ENCODE assay signal across 18 mouse cellular contexts in the genomic region with DNA sequence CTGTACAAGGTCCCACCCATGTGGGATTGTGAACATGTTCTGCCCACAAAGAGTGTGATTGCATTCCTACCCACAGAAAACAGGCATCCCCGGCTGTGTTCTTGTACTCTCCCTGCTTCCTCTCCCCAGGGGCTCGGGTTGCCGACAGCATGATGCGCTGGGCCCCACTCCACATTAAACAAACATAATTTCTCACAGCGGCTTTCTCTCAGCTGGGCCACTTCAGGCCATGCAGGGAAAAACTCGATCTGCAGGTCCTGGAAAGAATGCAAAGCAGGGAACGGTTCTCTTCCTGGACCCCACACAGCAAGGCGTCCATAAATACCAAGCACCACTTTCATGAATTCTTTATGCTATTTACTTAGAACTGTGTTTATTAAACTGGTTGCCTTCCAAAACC.
A peak's percentile ranks its signal among the peaks of the same experiment; 100 is the strongest.
DNase-seq lines count a peak whose midpoint lies in the region; ATAC-seq lines count a peak whose summit lies in the region.
"Had no signal": no experiment of that assay in that cellular context is flagged by ENCODE, and none has a peak within 500 bp of the region (broad histone marks: within the 10 kb centered on the region; RNA-seq: fewer than 3 reads in every experiment).

No protein-coding gene starts in this region.

- no peak overlapping the region for H3K4me3 ChIP-seq in kidney, embryonic 16.5 days (ENCODE audit: low read length)
- no peak overlapping the region for H3K4me3 ChIP-seq in embryonic facial prominence, embryonic 10.5 days
- H3K4me3 ChIP-seq in embryonic facial prominence, embryonic 14.5 days (ENCODE audit: low read depth, low read length): no peak overlapping the region
- H3K4me3 ChIP-seq: embryonic facial prominence, embryonic 15.5 days; forebrain, embryonic 10.5 days; heart, embryonic 12.5 days; limb, embryonic 12.5 days; liver, embryonic 13.5 days; midbrain, embryonic 15.5 days had no signal

- no peak overlapping the region for H3K27ac ChIP-seq in kidney, embryonic 16.5 days (ENCODE audit: low read length)
- no peak overlapping the region for H3K27ac ChIP-seq in embryonic facial prominence, embryonic 10.5 days (replicated peaks)
- no peak overlapping the region for H3K27ac ChIP-seq in embryonic facial prominence, embryonic 14.5 days (replicated peaks; ENCODE audit: low read depth, low read length)
- H3K27ac ChIP-seq: embryonic facial prominence, embryonic 15.5 days; forebrain, embryonic 10.5 days; limb, embryonic 12.5 days; liver, embryonic 13.5 days; midbrain, embryonic 15.5 days had no signal

- DNase-seq in kidney, adult 11 months: no peak
- DNase-seq in embryonic facial prominence, embryonic 10.5 days (ENCODE audit: low spot score): peak; percentile 20
- peak; percentile 59 for DNase-seq in embryonic facial prominence, embryonic 14.5 days (ENCODE audit: low spot score)
- DNase-seq in lung, postnatal 10 days: peak; percentile 36
- no peak for DNase-seq in thymus, postnatal 25 days
- no peak for DNase-seq in thymus, postnatal 14 days
- DNase-seq: adrenal gland, postnatal 14 days; cerebellum, adult 18-20 months; gastrocnemius, postnatal 10 days; liver, embryonic 13.5 days had no signal

- H3K27me3 ChIP-seq in kidney, embryonic 16.5 days (ENCODE audit: insufficient read depth, low read length): no peaks in the 10 kb centered on the region
- H3K27me3 ChIP-seq in embryonic facial prominence, embryonic 10.5 days (replicated peaks; ENCODE audit: low read depth, poor library complexity, severe bottlenecking): no peaks in the 10 kb centered on the region
- no peaks in the 10 kb centered on the region for H3K27me3 ChIP-seq in embryonic facial prominence, embryonic 14.5 days (replicated peaks; ENCODE audit: control insufficient read depth, insufficient read depth, low read length)
- H3K27me3 ChIP-seq: embryonic facial prominence, embryonic 15.5 days; heart, embryonic 12.5 days; limb, embryonic 12.5 days; liver, embryonic 13.5 days; midbrain, embryonic 15.5 days had no signal

- H3K36me3 ChIP-seq in kidney, embryonic 16.5 days (ENCODE audit: insufficient read depth, low read length): no peaks in the 10 kb centered on the region
- H3K36me3 ChIP-seq in embryonic facial prominence, embryonic 10.5 days (replicated peaks): no peaks in the 10 kb centered on the region
- H3K36me3 ChIP-seq in embryonic facial prominence, embryonic 14.5 days (ENCODE audit: control insufficient read depth, insufficient read depth, low read length): no peaks in the 10 kb centered on the region
- H3K36me3 ChIP-seq: embryonic facial prominence, embryonic 15.5 days; forebrain, embryonic 10.5 days; heart, embryonic 12.5 days; limb, embryonic 12.5 days; liver, embryonic 13.5 days; midbrain, embryonic 15.5 days had no signal

- H3K9ac ChIP-seq in kidney, embryonic 16.5 days (replicated peaks; ENCODE audit: low read length): no peak overlapping the region
- H3K9ac ChIP-seq in embryonic facial prominence, embryonic 14.5 days (ENCODE audit: low read depth, low read length): no peak overlapping the region
- H3K9ac ChIP-seq: embryonic facial prominence, embryonic 15.5 days; heart, embryonic 12.5 days; limb, embryonic 12.5 days; liver, embryonic 13.5 days; midbrain, embryonic 15.5 days had no signal

- H3K4me1 ChIP-seq in kidney, embryonic 16.5 days (ENCODE audit: insufficient read depth, low read length): no peaks in the 10 kb centered on the region
- peaks cover 6% of the 10 kb centered on the region for H3K4me1 ChIP-seq in embryonic facial prominence, embryonic 10.5 days
- no peaks in the 10 kb centered on the region for H3K4me1 ChIP-seq in embryonic facial prominence, embryonic 14.5 days (ENCODE audit: control insufficient read depth, insufficient read depth, low read length)
- H3K4me1 ChIP-seq: heart, embryonic 12.5 days; liver, embryonic 13.5 days had no signal

- no peak overlapping the region for H3K4me2 ChIP-seq in kidney, embryonic 16.5 days (replicated peaks; ENCODE audit: low read depth, low read length)
- no peak overlapping the region for H3K4me2 ChIP-seq in embryonic facial prominence, embryonic 14.5 days (ENCODE audit: low read depth, low read length)
- H3K4me2 ChIP-seq: embryonic facial prominence, embryonic 15.5 days; heart, embryonic 12.5 days; limb, embryonic 12.5 days; liver, embryonic 13.5 days; midbrain, embryonic 15.5 days had no signal

- 0 out of 2 replicates have a peak, but pooled peaks have one; percentile 31 for ATAC-seq in kidney, embryonic 16.5 days (ENCODE audit: low FRiP score, low TSS enrichment)
- ATAC-seq in embryonic facial prominence, embryonic 14.5 days (ENCODE audit: low read depth): peak; percentile 47; the same call in 1 of the 2 replicates
- ATAC-seq: activated CD4-positive, CD25-positive, alpha-beta regulatory T cell, adult 4 months; midbrain, embryonic 15.5 days; Patski had no signal

- 12% methylated on average over 8 of the region's 8 CpGs for WGBS in kidney, embryonic 16.5 days
- 53% methylated on average over 8 of the region's 8 CpGs for WGBS in embryonic facial prominence, embryonic 10.5 days
- 13% methylated on average over 8 of the region's 8 CpGs for WGBS in embryonic facial prominence, embryonic 14.5 days

- H3K9me3 ChIP-seq in kidney, embryonic 16.5 days (ENCODE audit: low read length): peaks cover 4% of the 10 kb centered on the region; the same call in 1 of the 2 replicates
- 0 out of 2 replicates have a peak, but pooled peaks cover 2% of the 10 kb centered on the region for H3K9me3 ChIP-seq in embryonic facial prominence, embryonic 10.5 days
- no peaks in the 10 kb centered on the region for H3K9me3 ChIP-seq in embryonic facial prominence, embryonic 14.5 days (ENCODE audit: control insufficient read depth, low read length)
- H3K9me3 ChIP-seq: embryonic facial prominence, embryonic 15.5 days; forebrain, embryonic 10.5 days; limb, embryonic 12.5 days; liver, embryonic 13.5 days had no signal

Comparison
In these comparisons a context has a peak if more than half of its experiments do, and no peak if none do; other contexts are left out.
1. DNase-seq: peak in embryonic facial prominence, embryonic 10.5 days (single experiment), embryonic facial prominence, embryonic 14.5 days (single experiment) and lung, postnatal 10 days (single experiment); none in kidney, adult 11 months (single experiment), thymus, postnatal 25 days (single experiment) and thymus, postnatal 14 days (single experiment).